Mouse (Mus musculus): ENCODE data around the gene Elmsan1.

DNA sequence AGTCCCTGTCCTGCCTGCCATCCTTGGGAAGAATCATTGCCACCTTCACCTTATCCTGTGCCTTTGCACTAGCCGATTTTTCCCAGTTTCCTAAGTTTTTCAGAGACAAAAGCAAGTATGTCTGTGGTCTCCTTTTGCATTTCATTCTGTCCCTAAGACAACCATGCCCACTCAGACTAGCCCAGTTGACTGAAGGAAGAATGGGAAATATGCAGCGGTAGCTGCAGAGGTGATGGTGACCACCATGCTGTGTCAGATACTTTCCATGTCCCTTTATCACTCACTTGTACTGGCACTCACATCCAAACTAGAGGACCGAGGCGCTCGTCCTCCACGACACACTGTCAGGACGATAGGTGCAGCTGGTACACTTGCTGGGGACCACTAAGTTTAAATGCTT is 81.5 kb downstream of the Elmsan1 start:
- TF ChIP-seq CTCF (IDR thresholded peaks at IDR 0.05; ENCODE audit: low read depth) (no peak), EP300 (IDR thresholded peaks at IDR 0.05; ENCODE audit: low read depth) (no peak)
